Mouse (Mus musculus) telencephalon, adult 2 months (tissue): ENCODE results near the gene Dagla.

Experiments used
- DNase-seq: peaks from one replicate; pipeline ENCODE4 v3.0.0-alpha.2; 2011; ENCODE audit warnings: low read depth, low spot score

Gene Dagla

GRCm38 (mm10) chr19:10239975-10240653 is 64.6 kb downstream of the Dagla start:
- no peak for DNase-seq

GRCm38 (mm10) chr19:10239419-10239818 is 65.3 kb downstream of the Dagla start:
- no peak for DNase-seq

- no peak for DNase-seq
Observed at GRCm38 (mm10) chr19:10238477-10238876, 66.2 kb downstream of the Dagla start.

- no peak for DNase-seq
Observed at GRCm38 (mm10) chr19:10235784-10236565, 68.7 kb downstream of the Dagla start.

GRCm38 (mm10) chr19:10232327-10233017 is 72.2 kb downstream of the Dagla start:
- DNase-seq: peak; percentile 58

- no peak for DNase-seq
Observed at GRCm38 (mm10) chr19:10231871-10232270, 72.8 kb downstream of the Dagla start.

- no peak for DNase-seq
Observed at GRCm38 (mm10) chr19:10231016-10231415, 73.7 kb downstream of the Dagla start.

- DNase-seq: no peak
Observed at GRCm38 (mm10) chr19:10225767-10226166, 78.9 kb downstream of the Dagla start.

- no peak for DNase-seq
Observed at GRCm38 (mm10) chr19:10224637-10225453, 79.8 kb downstream of the Dagla start.

GRCm38 (mm10) chr19:10223561-10223960 is 81.1 kb downstream of the Dagla start:
- DNase-seq: no peak

GRCm38 (mm10) chr19:10222656-10223055 is 82.0 kb downstream of the Dagla start:
- no peak for DNase-seq

- DNase-seq: no peak
Observed at GRCm38 (mm10) chr19:10221585-10221984, 83.1 kb downstream of the Dagla start.

- DNase-seq: no peak
Observed at GRCm38 (mm10) chr19:10219593-10219992, 85.1 kb downstream of the Dagla start.

GRCm38 (mm10) chr19:10219108-10219507 is 85.6 kb downstream of the Dagla start:
- DNase-seq: no peak

- DNase-seq: no peak
Observed at GRCm38 (mm10) chr19:10216101-10216500, 88.6 kb downstream of the Dagla start.

GRCm38 (mm10) chr19:10213796-10214471 is 90.7 kb downstream of the Dagla start:
- DNase-seq: no peak

GRCm38 (mm10) chr19:10210885-10211284 is 93.8 kb downstream of the Dagla start:
- no peak for DNase-seq

GRCm38 (mm10) chr19:10208851-10209250 is 95.8 kb downstream of the Dagla start:
- DNase-seq: no peak

GRCm38 (mm10) chr19:10205051-10205450 is 99.6 kb downstream of the Dagla start:
- no peak for DNase-seq

- peak; percentile 72 for DNase-seq
Observed at GRCm38 (mm10) chr19:10204616-10205001, 100.1 kb downstream of the Dagla start.
